Mouse (Mus musculus) ES-Bruce4 (cell line): ENCODE results near the gene Sult1a1.

ENCODE experiments used
- CTCF ChIP-seq: IDR thresholded peaks from one replicate; pipeline ENCODE4 v1.8.1; 2011; ENCODE audit warnings: low read depth, low read length
- POLR2A ChIP-seq: IDR thresholded peaks from one replicate; pipeline ENCODE4 v1.8.1; 2011; ENCODE audit warnings: low read length; ENCODE audit not compliant: insufficient read depth

DNA sequence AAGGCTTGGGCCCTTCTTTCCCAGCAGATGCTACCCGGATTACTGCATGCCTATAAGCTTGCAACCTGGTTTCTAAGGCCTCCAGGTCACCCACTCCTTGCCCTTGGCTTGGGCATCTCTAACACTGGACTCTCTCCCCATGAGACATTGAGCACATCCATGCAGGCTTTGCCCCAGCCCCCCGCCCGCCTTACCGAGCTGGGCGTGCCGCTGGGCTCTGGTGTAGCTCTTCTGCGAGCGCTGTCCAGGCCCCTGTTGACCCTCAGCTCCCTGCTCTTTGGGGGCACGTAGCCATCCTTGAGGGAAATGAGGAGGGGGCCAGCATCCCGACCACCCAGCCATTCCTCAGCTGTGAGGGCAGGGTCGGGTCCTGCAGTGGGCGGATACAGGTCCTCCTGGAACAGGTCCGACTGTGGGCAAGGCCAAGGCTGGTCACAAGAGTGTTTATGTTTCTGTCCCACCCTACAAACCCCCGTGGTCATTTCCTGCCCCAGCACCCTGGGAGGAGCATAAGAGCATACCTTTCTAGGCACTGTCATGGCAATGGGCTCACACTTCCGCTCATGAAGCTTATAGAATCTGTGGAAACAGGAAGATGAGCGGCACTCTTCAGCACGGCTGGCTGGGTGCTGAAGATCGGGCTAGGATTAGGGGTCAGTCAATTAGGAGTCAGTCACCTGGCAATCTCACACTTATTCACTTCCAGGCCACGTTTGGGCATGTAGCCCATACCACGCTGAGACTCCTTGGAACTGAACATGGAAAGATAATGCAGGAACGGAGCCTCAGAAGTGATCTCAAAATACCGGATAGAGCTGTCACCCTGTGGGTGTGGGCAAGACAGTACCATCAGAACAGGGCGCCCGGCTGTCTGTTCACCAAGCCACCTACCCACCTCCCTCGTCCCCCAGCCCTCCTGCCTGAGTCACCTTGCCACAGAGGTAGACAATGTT, 24.1 kb upstream of the Sult1a1 start:
- TF ChIP-seq CTCF (no peak), POLR2A (no peak)
